Mouse (Mus musculus): ENCODE measurements at regions not wholly inside any gene's neighbourhood (a gene's known extent, or its start where the extent isn't known, plus 50 kb on each side); places are given as distances from the start of the nearest gene placed in this dataset.

DNA sequence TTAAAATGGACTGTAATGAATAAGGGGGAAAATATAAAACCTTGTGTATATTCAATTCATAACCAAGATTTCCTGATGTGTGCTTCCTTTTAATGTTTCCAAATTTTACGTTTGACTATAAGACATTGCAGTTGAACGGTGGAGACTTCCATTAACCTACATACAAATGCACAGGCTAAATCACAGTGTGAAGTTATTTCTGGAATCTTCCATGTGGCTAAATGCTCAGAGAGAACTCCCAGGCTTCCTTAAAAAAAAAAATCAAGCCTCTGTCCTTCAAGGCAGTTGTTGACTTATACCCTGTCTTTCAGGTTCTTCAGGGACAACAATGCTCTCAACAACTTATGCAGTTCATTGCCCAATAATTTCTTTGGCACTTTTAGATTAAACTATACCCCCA, 2677.9 kb upstream of the Gm7489 start:
- 74% methylated on average over 2 of the region's 2 CpGs for WGBS
- no peak for ATAC-seq
- TF ChIP-seq CTCF (IDR thresholded peaks at IDR 0.05) (no peak), EP300 (IDR thresholded peaks at IDR 0.05) (no peak)

DNA sequence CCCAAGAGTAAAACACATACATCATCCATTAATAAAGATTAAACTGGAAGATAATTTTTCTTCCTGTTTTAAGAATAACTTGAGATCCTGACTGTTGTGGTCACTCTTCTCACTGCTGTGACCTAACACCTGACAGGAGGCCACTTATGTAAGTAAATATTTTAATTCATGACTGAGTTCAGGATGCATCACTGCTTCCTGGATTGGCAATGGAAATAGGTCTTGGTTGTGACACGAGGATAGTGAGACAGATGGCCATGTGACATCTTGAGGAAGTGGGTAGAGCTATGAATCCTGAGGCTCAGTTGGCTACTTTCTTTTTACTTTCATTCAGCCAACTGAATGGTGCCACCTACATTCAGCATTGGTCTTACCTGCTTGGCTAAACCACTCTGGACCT, 2649.8 kb upstream of the Gm7489 start:
- H3K4me3 ChIP-seq (ENCODE audit: low read depth, low read length): no peak overlapping the region
- no peaks in the 10 kb centered on the region for H3K4me1 ChIP-seq (ENCODE audit: insufficient read depth, low read depth, low read length)
- DNase-seq (ENCODE audit: low spot score) (no peak), ATAC-seq (no peak)
- H3K4me2 ChIP-seq (replicated peaks; ENCODE audit: low read depth, low read length): no peak overlapping the region
- 47% methylated on average over 1 of the region's 1 CpGs for WGBS
- no peak overlapping the region for H3K9ac ChIP-seq (replicated peaks; ENCODE audit: low read depth)
- H3K27ac ChIP-seq (ENCODE audit: low read length): no peak overlapping the region
- no peaks in the 10 kb centered on the region for H3K9me3 ChIP-seq (ENCODE audit: low read length)
- no peaks in the 10 kb centered on the region for H3K27me3 ChIP-seq (replicated peaks; ENCODE audit: insufficient read depth, low read length)
- H3K36me3 ChIP-seq (ENCODE audit: insufficient read depth, low read length): no peaks in the 10 kb centered on the region
- TF ChIP-seq EP300 (IDR thresholded peaks at IDR 0.05): no peak
- TF ChIP-seq CTCF (IDR thresholded peaks at IDR 0.05): no peak

More for the DNA sequence above, 2677.9 kb upstream of the Gm7489 start:
- H3K27ac ChIP-seq (ENCODE audit: low read length): no peak overlapping the region
- no peaks in the 10 kb centered on the region for H3K27me3 ChIP-seq (replicated peaks; ENCODE audit: insufficient read depth, low read length)
- no peaks in the 10 kb centered on the region for H3K4me1 ChIP-seq (ENCODE audit: insufficient read depth, low read depth, low read length)
- H3K9ac ChIP-seq (replicated peaks; ENCODE audit: low read depth): no peak overlapping the region
- no peak overlapping the region for H3K4me2 ChIP-seq (replicated peaks; ENCODE audit: low read depth, low read length)
- no peaks in the 10 kb centered on the region for H3K9me3 ChIP-seq (ENCODE audit: low read length)
- H3K36me3 ChIP-seq (ENCODE audit: insufficient read depth, low read length): no peaks in the 10 kb centered on the region
- no peak for DNase-seq (ENCODE audit: low spot score)
- no peak overlapping the region for H3K4me3 ChIP-seq (ENCODE audit: low read depth, low read length)

DNA sequence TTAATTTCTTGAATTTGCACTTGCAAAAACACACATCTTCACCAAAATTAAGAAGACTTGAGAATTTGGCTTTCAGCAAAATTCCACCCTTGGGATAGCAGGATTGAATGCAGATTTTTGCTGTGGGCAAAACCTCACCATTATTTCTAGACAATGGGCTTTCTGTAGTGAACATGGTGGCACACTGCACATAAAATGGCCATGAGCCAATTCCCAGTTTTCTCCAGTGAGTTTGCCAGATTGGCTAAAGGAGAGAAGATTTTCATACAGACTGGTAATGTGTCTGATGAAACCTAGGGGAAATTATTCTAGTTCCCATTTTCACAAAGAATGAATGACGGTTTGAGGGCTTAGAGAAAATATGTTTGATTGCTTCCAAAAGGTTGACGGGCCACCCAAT, 2640.1 kb upstream of the Gm7489 start:
- 95% methylated on average over 2 of the region's 2 CpGs for WGBS
- H3K36me3 ChIP-seq (ENCODE audit: insufficient read depth, low read length): no peaks in the 10 kb centered on the region
- no peak for DNase-seq (ENCODE audit: low spot score)
- no peak overlapping the region for H3K4me3 ChIP-seq (ENCODE audit: low read depth, low read length)
- H3K27ac ChIP-seq (ENCODE audit: low read length): no peak overlapping the region
- TF ChIP-seq CTCF (IDR thresholded peaks at IDR 0.05) (no peak), EP300 (IDR thresholded peaks at IDR 0.05) (no peak)
- no peak overlapping the region for H3K4me2 ChIP-seq (replicated peaks; ENCODE audit: low read depth, low read length)
- no peaks in the 10 kb centered on the region for H3K4me1 ChIP-seq (ENCODE audit: insufficient read depth, low read depth, low read length)
- no peak overlapping the region for H3K9ac ChIP-seq (replicated peaks; ENCODE audit: low read depth)
- H3K9me3 ChIP-seq (ENCODE audit: low read length): no peaks in the 10 kb centered on the region
- no peaks in the 10 kb centered on the region for H3K27me3 ChIP-seq (replicated peaks; ENCODE audit: insufficient read depth, low read length)
- ATAC-seq: no peak

DNA sequence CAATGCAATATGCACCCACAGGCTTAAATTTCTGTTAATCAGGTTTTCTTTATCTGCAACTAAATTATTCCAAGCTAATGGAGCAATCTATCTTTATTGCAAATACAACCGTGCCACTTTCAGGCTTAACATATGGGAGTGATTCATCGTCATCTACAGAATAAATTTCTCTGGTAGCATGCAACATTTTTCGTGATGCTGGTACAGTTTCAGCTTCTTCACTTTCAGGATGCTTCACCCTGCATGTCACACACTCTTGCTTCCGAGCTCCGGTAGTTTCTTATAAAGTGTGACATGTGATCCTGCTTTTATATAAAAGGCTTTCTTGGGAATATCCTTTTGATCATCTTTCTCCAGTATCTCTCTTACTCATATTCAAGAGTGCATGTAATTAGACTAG, 2637.4 kb upstream of the Gm7489 start:
- H3K36me3 ChIP-seq (ENCODE audit: insufficient read depth, low read length): no peaks in the 10 kb centered on the region
- no peak for ATAC-seq
- TF ChIP-seq CTCF (IDR thresholded peaks at IDR 0.05) (no peak), EP300 (IDR thresholded peaks at IDR 0.05) (no peak)
- WGBS: 85% methylated on average over 5 of the region's 5 CpGs
- no peak overlapping the region for H3K4me3 ChIP-seq (ENCODE audit: low read depth, low read length)
- no peaks in the 10 kb centered on the region for H3K4me1 ChIP-seq (ENCODE audit: insufficient read depth, low read depth, low read length)
- no peak overlapping the region for H3K27ac ChIP-seq (ENCODE audit: low read length)
- no peaks in the 10 kb centered on the region for H3K9me3 ChIP-seq (ENCODE audit: low read length)
- no peak overlapping the region for H3K4me2 ChIP-seq (replicated peaks; ENCODE audit: low read depth, low read length)
- no peak overlapping the region for H3K9ac ChIP-seq (replicated peaks; ENCODE audit: low read depth)
- no peaks in the 10 kb centered on the region for H3K27me3 ChIP-seq (replicated peaks; ENCODE audit: insufficient read depth, low read length)
- no peak for DNase-seq (ENCODE audit: low spot score)

DNA sequence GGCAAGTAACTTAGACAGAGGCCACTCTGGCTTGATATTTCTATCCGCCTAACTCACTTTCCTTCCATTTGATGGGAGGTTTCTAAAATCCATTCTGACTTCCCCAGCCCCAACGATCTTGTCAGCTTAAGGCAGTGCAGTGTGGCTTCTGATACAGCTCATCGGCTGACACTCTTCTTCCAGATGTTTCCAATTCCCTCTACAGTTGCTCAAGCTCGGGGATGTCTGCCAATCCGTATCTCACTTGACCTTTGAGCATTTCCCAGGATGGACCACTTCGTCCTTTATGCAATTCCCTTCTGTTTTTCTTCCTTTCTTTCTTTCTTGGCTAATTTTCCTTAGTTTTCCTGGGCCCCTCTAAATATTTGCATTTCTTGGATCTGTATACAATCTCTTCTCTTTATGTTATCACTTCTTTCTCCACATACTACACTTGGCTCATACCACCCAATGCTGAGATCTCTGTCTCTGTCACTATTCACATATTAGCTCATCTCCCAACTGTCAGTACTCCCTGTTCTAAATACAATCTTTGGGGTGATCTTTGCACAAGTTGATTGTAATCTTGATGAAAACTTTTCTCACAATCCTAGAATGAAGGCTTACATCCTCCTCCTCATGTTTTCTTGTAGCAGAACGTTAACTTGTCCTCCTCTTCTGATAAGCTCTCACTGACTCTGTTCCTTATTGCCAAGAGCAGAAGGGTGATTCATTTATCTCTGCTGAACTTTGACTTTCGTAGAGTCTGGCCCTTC, 2636.5 kb upstream of the Gm7489 start:
- no peak overlapping the region for H3K9ac ChIP-seq (replicated peaks; ENCODE audit: low read depth)
- DNase-seq (ENCODE audit: low spot score) (peak; percentile 45), ATAC-seq (peak; percentile 61; the same call in 1 of the 2 replicates)
- H3K36me3 ChIP-seq (ENCODE audit: insufficient read depth, low read length): no peaks in the 10 kb centered on the region
- H3K27ac ChIP-seq (ENCODE audit: low read length): no peak overlapping the region
- H3K4me3 ChIP-seq (ENCODE audit: low read depth, low read length): no peak overlapping the region
- TF ChIP-seq CTCF (IDR thresholded peaks at IDR 0.05) (no peak), EP300 (IDR thresholded peaks at IDR 0.05) (no peak)
- no peaks in the 10 kb centered on the region for H3K9me3 ChIP-seq (ENCODE audit: low read length)
- H3K27me3 ChIP-seq (replicated peaks; ENCODE audit: insufficient read depth, low read length): no peaks in the 10 kb centered on the region
- H3K4me2 ChIP-seq (replicated peaks; ENCODE audit: low read depth, low read length): no peak overlapping the region
- no peaks in the 10 kb centered on the region for H3K4me1 ChIP-seq (ENCODE audit: insufficient read depth, low read depth, low read length)
- WGBS: 45% methylated on average over 8 of the region's 8 CpGs

DNA sequence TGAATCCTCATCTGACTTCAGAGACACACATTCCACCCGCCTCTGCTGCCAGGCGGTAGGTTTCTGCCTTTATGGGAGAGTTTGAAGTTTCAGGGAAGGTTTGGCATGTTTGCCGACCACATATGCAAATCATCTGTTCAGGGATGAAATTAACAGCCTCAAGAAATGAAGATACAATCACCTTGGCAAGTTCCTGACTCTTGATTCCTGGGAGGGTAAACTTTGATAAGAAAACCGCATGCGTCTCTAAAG, 2636.0 kb upstream of the Gm7489 start:
- TF ChIP-seq CTCF (IDR thresholded peaks at IDR 0.05) (no peak), EP300 (IDR thresholded peaks at IDR 0.05) (no peak)
- no peak overlapping the region for H3K27ac ChIP-seq (ENCODE audit: low read length)

DNA sequence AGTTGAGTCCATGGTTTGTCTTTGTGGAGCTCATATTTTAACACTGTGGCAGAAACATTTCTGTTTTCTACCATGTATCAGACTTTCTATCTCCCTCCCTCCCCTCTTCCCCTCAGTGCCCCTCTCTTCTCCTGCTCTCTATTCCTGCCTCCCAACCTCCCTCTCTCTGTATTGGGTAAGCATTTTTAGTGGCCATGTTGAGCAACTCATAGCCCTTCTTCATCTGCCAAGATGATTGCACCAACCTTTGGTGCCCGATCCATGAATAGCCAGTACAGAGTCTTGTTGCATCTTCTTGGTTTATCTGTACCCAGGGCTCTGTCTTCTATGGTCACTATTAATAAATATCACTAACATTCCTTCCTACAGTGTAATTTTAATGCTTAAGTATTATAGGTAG, 2630.6 kb upstream of the Gm7489 start:
- H3K4me1 ChIP-seq (ENCODE audit: insufficient read depth, low read depth, low read length): no peaks in the 10 kb centered on the region
- no peaks in the 10 kb centered on the region for H3K9me3 ChIP-seq (ENCODE audit: low read length)
- TF ChIP-seq CTCF (IDR thresholded peaks at IDR 0.05): no peak
- TF ChIP-seq EP300 (IDR thresholded peaks at IDR 0.05): no peak
- no peak overlapping the region for H3K4me3 ChIP-seq (ENCODE audit: low read depth, low read length)
- DNase-seq (ENCODE audit: low spot score): no peak
- no peak overlapping the region for H3K9ac ChIP-seq (replicated peaks; ENCODE audit: low read depth)
- no peak overlapping the region for H3K4me2 ChIP-seq (replicated peaks; ENCODE audit: low read depth, low read length)
- no peaks in the 10 kb centered on the region for H3K36me3 ChIP-seq (ENCODE audit: insufficient read depth, low read length)
- H3K27ac ChIP-seq (ENCODE audit: low read length): no peak overlapping the region
- ATAC-seq: no peak
- H3K27me3 ChIP-seq (replicated peaks; ENCODE audit: insufficient read depth, low read length): no peaks in the 10 kb centered on the region
- 91% methylated on average over 1 of the region's 1 CpGs for WGBS

More for the DNA sequence above, 2636.0 kb upstream of the Gm7489 start:
- 58% methylated on average over 5 of the region's 5 CpGs for WGBS
- Histone ChIP-seq H3K4me1 (ENCODE audit: insufficient read depth, low read depth, low read length) (no peaks in the 10 kb centered on the region), H3K27me3 (replicated peaks; ENCODE audit: insufficient read depth, low read length) (no peaks in the 10 kb centered on the region), H3K4me2 (replicated peaks; ENCODE audit: low read depth, low read length) (no peak overlapping the region), H3K36me3 (ENCODE audit: insufficient read depth, low read length) (no peaks in the 10 kb centered on the region), H3K4me3 (ENCODE audit: low read depth, low read length) (no peak overlapping the region), H3K9me3 (ENCODE audit: low read length) (no peaks in the 10 kb centered on the region), H3K9ac (replicated peaks; ENCODE audit: low read depth) (no peak overlapping the region)
- no peak for DNase-seq (ENCODE audit: low spot score)
- no peak for ATAC-seq

Measured in lung, postnatal 0 days (tissue).